Mouse (Mus musculus) testis, adult 2 months (tissue): ENCODE data around the gene Irs1. TPM values are rescaled to one million over a fixed set of nuclear protein-coding genes. Genes with fewer than 3 reads are reported as not detected.

Source experiments
- H3K27ac ChIP-seq: fragments of 200-500 bp; 2 replicates; pipeline ENCODE4 v1.5.1; 2012; ENCODE audit warnings: low read depth, low read length; ENCODE audit not compliant: control insufficient read depth, insufficient read depth
- H3K27me3 ChIP-seq: fragments of 200-500 bp; 2 replicates; pipeline ENCODE4 v1.6.1; 2012; ENCODE audit warnings: mild to moderate bottlenecking, low read length, moderate library complexity; ENCODE audit not compliant: control insufficient read depth, insufficient read depth
- H3K36me3 ChIP-seq: fragments of 200-500 bp; 2 replicates; pipeline ENCODE4 v1.6.1; 2012; ENCODE audit warnings: mild to moderate bottlenecking, low read length; ENCODE audit not compliant: control insufficient read depth, insufficient read depth
- H3K4me1 ChIP-seq: fragments of 200-500 bp; 2 replicates; pipeline ENCODE4 v1.6.1; 2012; ENCODE audit warnings: low read length; ENCODE audit not compliant: control insufficient read depth, insufficient read depth
- H3K4me3 ChIP-seq: fragments of 200-500 bp; 2 replicates; pipeline ENCODE4 v1.5.1; 2012; ENCODE audit warnings: low read depth, mild to moderate bottlenecking, low read length, moderate library complexity, mixed read lengths; ENCODE audit not compliant: control insufficient read depth
- CTCF ChIP-seq: fragments of 200-500 bp; IDR thresholded peaks from 2 replicates; pipeline ENCODE4 v1.5.1; 2012; ENCODE audit warnings: low read depth, mild to moderate bottlenecking, inconsistent platforms, low read length, moderate library complexity; ENCODE audit not compliant: control insufficient read depth, insufficient read depth, insufficient replicate concordance
- POLR2A ChIP-seq: fragments of 200-500 bp; IDR thresholded peaks from 2 replicates; pipeline ENCODE4 v1.6.1; 2012; ENCODE audit warnings: low read depth, mild to moderate bottlenecking, inconsistent platforms, low read length, moderate library complexity; ENCODE audit not compliant: control insufficient read depth
- polyA plus RNA-seq: library from polyadenylated mRNA; depleted of rRNA; stranded (reverse); fragments of >200 nt; gene quantifications from 2 replicates; pipeline ENCODE4 v1.2.3, GENCODE M21; 2012

Irs1 gene
- polyA plus RNA-seq, 1 experiment = 0.41 TPM

DNA sequence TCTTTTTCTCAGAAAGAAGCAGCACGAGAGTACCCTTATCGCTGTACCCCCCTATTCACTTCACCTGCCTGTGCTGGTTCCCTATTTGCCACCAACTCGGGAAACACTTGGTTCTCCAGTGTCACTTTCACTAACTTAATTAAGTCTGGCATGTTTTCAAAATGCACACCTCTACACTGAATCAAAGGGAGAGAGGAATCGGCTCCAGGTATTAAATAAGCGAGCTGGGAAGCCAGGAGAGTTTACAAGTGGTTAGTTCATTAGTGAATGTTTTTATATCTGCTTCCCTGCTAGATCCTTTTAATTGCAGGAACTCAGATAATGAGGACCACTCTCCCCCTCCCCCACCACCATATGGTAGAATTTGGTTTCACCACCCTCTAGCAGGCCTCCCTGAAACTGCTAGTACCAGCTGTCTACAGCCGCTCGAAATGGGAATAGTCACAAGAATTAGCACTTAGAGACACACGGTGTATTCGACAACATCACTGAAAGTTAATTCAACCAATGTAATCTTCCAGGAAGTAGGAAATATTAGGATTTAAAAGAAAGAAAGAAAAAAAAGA lies 30.1 kb downstream of the Irs1 start:
- TF ChIP-seq CTCF (no peak), POLR2A (no peak)
- H3K4me1 ChIP-seq = no peaks in the 10 kb centered on the region

DNA sequence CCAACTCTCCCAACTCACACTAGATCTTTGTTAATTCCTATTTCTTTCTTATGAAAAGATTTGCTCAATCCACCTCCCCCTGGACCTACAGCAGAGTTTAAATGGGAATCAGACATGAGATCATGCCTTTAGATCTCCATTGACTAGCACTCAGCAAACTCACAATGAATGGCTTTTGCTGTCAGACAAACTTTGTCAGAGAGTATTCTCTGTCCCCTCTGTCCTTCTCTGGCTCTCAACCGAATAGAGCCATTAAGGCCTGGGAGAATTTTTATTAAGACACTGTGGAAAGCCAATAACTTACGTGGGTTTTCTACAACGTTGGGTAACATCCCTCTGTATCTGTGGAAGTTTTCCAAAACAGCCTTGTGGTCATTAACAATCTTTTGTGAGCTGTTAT lies 31.2 kb downstream of the Irs1 start:
- Histone ChIP-seq H3K4me3 (no peak overlapping the region), H3K4me1 (no peaks in the 10 kb centered on the region), H3K27ac (no peak overlapping the region), H3K27me3 (no peaks in the 10 kb centered on the region), H3K36me3 (no peaks in the 10 kb centered on the region)
- TF ChIP-seq CTCF = no peak
- TF ChIP-seq POLR2A = no peak

More for the DNA sequence above, 30.1 kb downstream of the Irs1 start:
- Histone ChIP-seq H3K27ac (no peak overlapping the region), H3K36me3 (no peaks in the 10 kb centered on the region), H3K4me3 (no peak overlapping the region), H3K27me3 (no peaks in the 10 kb centered on the region)

DNA sequence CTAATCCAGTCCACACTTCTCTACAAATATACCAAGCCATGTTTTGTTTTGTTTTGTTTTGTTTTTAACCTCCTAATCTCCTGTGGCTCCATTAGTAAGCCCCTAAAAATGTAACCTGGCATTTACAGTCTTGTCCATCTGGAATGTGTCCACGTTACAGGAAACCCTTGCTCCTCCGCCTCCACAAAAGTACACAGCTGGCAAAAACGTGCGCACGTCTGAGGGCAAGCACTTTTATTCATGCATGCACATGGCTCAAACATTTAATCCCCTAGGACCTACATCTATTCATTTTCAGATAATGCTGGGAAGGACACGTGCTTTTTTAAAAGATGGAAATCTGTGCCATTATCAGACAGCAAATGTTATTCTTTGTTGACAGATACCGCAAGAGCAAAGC lies 32.9 kb downstream of the Irs1 start:
- no peak overlapping the region for H3K27ac ChIP-seq
- no peaks in the 10 kb centered on the region for H3K36me3 ChIP-seq
- H3K4me3 ChIP-seq = no peak overlapping the region
- no peaks in the 10 kb centered on the region for H3K4me1 ChIP-seq
- no peaks in the 10 kb centered on the region for H3K27me3 ChIP-seq
- TF ChIP-seq POLR2A (no peak), CTCF (no peak)

DNA sequence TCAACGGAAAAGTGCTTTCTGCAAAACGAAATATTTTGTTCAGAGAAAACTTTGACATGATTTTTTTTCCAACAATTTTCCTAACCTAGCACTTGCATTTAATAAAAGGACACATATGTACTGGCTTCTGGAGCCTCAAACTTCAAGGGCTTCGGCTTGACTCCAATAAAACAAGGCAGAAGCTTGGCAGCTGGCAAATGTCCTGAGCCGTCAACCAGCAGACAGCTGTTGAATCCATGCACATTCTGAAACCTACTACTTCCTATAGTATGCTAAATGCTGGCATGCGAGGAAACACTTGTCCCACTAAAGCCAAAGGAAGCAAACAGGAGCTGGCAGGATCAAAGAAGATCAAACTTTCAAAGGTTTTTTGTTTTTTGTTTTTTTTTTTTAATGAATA lies 33.8 kb downstream of the Irs1 start:
- TF ChIP-seq POLR2A (no peak), CTCF (no peak)
- Histone ChIP-seq H3K27me3 (no peaks in the 10 kb centered on the region), H3K27ac (no peak overlapping the region), H3K4me1 (no peaks in the 10 kb centered on the region), H3K36me3 (no peaks in the 10 kb centered on the region), H3K4me3 (no peak overlapping the region)

DNA sequence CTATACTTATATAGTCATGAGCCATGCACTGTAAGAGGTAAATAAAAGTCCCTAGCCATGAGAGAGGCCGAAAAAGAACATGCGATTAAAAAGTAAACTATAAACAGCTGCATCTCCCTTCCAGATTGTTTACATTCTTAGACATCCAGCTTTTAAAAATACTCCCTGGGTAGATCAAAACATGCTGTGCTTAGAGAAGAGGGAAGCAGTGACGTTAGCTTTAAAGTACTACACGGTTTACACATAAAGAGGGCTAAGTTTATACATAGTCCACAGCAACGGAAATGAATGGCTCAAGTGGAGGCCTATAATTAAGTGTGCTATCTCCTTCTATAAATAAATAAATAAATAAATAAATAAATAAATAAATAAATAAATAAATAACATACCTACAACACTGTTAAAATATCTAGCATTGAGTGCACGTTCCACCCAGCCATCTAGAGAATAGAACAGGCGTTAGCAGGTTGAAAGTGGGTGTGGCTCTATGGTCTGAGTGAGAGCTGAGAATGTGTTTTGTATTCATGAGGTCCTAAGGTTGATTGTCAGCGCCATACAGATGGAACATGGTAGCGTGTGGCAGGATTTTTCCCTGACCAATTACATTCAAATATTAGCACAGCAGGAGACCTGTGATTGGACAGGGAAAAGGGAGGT lies 37.3 kb downstream of the Irs1 start:
- Histone ChIP-seq H3K27ac (no peak overlapping the region), H3K27me3 (no peaks in the 10 kb centered on the region), H3K4me1 (no peaks in the 10 kb centered on the region), H3K4me3 (no peak overlapping the region), H3K36me3 (no peaks in the 10 kb centered on the region)
- TF ChIP-seq CTCF (no peak), POLR2A (no peak)

DNA sequence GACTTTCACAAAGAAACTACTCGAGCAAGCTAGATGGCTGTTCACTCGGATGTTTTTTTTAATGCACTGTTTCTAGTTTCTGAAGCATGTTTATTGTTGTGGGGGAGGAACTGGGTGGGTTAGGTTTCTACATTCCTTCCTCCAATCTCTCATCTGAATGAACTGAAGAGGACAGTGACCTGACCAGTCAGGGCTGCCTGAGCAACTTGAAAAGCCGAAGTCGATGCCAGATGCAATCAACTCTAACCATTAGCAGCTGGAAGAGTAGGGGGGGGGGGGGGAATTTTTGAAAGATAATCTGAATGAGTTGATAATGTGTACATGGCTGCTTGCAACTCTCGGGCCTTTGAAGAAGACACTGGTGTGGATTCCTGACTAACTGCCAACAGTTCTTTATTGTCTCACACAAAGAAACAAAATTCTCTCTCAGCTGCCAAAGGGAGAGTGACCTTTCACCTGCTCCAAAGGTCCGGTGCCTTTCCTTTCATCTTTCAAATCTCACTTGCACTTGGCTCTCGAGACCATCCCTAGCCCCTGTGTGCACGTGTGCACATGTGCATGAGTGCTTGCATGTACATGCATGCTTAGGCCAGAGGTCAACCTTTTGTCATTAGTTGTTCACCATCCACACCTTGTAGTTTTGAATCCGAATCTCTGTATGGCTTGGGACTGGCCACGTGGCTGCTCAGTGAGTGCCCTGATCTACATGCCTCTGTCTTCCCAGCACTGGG lies 43.8 kb downstream of the Irs1 start:
- Histone ChIP-seq H3K27me3 (no peaks in the 10 kb centered on the region), H3K27ac (no peak overlapping the region), H3K4me1 (no peaks in the 10 kb centered on the region; the same call in 1 of the 2 replicates), H3K36me3 (no peaks in the 10 kb centered on the region), H3K4me3 (no peak overlapping the region)
- TF ChIP-seq CTCF = no peak
- TF ChIP-seq POLR2A = no peak

DNA sequence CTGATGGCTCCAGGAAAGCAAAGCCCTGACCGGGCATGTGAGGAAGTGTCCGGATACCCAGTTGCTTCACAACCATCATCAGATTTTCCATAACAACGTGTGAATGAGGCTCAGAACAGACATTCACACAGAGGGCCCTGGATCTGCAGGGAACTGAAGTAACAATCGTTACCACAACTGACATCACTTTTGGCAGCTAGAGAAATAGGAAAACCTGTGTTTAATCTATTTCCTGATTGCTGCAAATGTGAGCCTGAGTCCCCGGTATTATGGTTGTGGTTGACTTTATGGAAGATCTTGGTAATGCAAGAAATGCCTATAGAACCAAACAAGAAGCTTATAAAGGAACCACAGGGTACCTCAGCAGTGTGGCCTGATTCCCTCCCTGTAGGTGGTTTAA lies 46.2 kb downstream of the Irs1 start:
- TF ChIP-seq POLR2A = no peak
- no peak for TF ChIP-seq CTCF
- H3K27ac ChIP-seq = no peak overlapping the region
- H3K27me3 ChIP-seq = no peaks in the 10 kb centered on the region
- H3K4me3 ChIP-seq = no peak overlapping the region
- no peaks in the 10 kb centered on the region; the same call in 1 of the 2 replicates for H3K4me1 ChIP-seq
- H3K36me3 ChIP-seq = no peaks in the 10 kb centered on the region
